Mouse (Mus musculus) right cerebral cortex, postnatal 25 days (tissue): ENCODE measurements around the gene Chsy1.
A peak's percentile ranks its signal among the peaks of the same experiment; 100 is the strongest.

Source experiments
- DNase-seq: peaks from one replicate; pipeline ENCODE4 v3.0.0; 2022

Gene Chsy1

DNA sequence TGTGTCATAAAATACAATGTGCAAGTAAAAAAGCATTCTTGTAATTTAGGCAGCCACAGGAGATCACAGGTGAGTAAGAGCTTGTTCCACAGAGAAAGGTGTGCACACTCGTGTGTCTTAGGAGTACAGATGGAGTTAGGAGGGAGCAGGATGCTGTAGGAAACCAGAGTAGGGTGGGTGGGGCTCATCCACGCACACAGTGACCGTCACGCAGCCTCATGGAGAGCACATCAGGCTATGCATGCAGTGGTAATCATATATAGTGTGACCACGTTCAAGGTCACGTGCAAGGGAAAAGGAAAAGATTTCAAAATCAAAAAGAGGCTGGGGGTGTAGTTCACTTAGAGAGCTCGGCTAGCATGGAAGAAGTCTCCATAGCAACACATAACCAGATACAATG lies 33.2 kb downstream of the Chsy1 start:
- no peak for DNase-seq

DNA sequence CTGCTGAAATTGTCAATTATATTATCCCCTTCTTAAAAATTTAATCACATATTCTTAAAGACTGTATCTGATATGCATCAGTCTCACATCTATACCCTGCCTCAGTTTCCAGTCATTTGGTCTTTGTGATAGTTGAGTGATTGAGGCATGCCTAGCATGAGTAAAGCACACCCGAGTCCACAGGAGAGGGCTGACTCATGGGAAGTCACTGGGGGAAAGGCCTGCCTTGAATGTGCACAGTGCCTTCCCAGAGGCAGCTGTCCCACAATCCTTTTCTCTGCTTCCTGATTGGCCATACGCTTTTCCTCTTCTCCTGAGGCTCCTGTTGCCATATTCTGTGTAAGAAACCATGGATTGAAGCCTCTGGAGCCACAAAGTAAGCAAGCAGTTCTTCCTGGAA lies 35.2 kb downstream of the Chsy1 start:
- no peak for DNase-seq

DNA sequence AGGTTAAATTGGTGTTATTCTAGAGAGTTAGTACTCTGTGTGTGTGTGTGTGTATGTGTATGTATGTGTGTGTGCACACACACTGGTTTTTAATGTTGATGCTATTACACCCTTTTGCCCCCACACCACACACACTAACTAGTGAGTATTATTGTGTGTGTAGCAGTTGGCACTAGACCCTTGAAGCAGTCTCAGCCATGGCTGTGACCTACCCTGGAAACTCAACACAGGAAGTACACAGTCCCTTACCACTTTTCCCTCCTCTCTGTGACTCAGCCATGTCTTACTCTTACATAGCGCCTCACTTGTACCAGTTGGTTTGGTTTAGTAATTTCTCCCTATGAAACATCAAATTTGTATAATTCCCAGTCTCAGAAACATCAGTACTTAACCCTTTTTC lies 37.8 kb downstream of the Chsy1 start:
- no peak for DNase-seq

- DNase-seq = no peak
These were observed 38.5 kb downstream of the Chsy1 start for GRCm38 (mm10) chr7:66147816-66148215.

DNA sequence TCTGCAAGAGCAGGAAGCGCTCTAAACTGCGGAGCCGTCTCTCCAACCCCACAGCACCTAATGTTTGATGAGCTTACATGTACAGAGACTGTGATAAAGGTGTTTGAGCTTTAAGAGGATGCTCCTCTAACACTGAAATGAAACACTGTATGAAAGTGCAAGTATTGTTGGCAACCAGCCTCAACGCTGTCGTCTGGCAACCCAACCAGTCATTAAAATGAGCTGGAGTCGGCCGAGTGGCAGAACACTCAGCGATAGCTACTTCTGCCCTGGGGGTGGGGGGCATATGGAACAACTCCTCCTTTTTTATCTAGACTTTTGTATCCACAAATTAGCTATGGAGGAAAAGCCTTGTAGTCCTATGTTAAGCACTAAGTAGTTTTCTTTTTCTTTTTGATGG lies 40.2 kb downstream of the Chsy1 start:
- no peak for DNase-seq

DNA sequence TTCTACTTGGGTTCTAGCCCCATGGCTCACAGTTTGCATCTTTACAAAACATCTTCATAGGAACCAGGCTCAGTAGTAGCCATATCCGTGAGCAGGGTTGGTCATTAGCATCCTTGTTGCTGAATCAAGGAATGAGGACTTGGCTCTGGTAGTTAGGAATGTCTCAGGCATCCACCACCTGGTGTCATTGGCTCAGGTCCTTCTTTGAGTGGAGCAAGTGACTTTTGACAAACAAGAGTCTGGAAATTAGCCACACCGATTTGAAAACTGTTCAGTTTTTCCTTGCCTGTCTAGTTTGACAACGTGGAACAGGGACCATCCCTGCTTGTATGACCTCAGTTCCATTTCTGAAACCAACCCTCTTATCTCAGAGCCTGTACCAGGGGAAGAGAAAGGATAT lies 41.1 kb downstream of the Chsy1 start:
- DNase-seq = no peak

DNA sequence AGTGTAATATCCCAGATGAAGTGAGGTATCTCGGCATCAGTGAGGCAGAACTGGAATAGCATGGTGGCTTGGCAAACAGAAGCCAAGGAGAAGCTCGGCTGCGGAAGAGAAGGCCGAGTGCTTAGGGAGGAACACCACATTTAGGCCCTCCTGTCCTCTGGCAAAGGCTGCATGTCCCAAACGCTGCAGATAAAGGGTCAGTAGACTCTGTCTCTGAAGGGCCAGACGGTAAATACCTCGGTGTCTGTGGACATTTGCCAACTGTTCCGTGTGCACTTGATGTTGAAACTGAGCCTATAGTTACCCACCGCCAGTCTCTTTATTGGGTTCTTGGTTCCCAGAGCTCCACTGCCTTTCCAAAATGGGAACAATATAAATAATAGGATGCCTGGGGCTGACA lies 48.1 kb downstream of the Chsy1 start:
- no peak for DNase-seq

DNA sequence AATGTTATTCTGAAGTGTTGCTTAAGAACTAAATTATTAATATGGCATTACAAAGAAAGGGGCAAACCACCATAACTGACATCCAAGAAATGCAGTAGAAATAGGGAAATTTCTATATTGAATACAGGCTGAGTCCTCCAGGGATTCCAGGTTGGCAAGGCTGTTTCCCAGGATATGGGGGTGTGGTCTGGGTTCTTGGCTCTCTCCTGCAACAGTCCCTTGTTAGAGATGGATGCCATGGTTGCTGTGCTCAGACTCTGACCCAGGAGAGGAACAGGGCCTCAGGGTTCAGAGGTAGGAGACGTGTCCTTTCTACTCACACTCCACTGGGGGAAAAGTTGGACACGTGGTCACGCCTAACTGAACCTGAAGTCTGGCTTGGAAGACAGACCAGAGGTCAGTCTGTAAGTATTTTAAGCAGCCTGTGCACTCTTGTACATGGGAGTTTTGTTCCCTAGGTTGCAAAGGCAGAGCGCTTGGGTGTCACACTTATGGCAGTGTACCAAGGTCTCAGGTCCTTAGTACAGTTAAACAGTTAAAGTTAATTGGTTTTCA lies 48.6 kb downstream of the Chsy1 start:
- DNase-seq = no peak

DNA sequence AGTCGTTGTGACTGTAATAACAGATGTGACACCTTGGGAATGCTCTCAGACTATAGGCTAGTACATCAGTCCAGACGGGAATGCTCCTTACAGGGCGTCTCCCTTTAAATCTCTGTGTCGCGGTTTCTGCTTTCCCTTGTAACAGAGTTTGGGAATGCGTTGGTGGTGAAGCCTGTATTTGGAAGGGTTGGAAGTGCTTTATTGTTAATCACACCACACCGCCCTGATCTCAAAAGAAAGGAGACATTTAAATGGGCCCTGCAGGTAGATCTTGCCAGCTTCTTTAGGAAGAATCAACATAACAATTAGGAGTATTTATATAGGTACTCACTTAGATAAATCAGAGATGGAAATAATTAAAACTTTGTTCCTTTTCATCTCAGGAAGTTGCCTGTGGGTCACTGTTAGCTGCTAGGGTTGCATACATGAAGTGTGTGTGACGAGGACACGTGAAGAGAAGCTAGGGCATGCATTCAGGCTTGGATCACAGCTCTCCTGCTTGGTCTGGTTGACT lies 49.4 kb downstream of the Chsy1 start:
- no peak for DNase-seq

DNA sequence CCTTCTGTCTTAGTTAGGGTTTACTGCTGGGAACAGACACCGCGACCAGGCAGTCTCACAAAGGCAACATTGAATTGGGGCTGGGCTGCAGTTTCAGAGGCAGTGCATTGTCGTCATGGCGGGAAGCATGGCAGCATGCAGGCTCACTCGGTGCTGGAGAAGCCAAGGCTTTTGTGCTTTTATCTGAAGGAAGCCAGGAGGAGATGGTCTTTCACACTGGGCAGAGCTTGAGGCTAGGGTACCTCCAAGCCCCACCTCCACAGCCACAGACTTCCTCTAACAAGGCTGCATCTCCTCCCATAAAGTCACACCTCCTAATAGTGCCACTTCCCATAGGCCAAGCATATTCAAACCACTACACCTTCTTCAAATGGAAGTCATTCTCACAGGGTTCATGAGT lies 50.6 kb downstream of the Chsy1 start:
- no peak for DNase-seq

DNA sequence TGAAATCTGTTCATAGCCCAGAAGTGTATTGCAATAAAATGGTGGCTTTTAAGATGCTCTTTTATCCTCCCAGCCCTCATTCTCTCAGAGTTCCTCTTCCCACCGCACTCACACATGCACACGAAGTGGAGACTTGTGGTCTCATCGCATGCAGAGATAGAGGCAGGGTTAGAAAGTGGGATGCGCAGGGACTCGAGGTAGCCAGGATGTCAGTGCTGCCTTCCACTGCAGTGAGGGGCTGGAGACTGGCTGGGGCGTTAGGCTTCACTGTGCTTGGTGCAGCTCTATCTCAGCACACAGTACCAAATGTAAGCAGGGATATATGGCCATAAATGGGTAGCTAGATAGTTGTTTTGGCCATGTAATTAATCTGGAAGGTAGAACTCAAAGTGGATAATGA lies 52.5 kb downstream of the Chsy1 start:
- DNase-seq = no peak

DNA sequence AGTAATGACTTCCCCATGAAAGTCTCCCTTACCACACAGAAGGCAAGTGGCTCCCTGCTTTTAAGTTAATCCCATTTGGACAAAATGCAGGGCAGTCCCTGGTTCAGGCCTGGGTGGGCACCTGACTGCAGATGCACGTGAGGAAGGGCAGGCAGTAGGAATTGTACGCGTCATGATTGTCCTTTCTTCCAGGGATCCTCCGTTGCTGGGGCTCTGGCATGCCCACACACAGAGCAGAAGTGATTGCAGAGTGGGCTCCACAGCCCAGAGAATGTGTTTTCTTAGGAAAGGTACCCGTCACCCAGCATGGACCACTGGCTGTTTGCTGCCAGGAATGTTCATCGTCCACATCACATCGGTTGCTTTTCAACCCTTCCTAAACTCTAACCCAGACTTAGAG lies 53.2 kb downstream of the Chsy1 start:
- no peak for DNase-seq

DNA sequence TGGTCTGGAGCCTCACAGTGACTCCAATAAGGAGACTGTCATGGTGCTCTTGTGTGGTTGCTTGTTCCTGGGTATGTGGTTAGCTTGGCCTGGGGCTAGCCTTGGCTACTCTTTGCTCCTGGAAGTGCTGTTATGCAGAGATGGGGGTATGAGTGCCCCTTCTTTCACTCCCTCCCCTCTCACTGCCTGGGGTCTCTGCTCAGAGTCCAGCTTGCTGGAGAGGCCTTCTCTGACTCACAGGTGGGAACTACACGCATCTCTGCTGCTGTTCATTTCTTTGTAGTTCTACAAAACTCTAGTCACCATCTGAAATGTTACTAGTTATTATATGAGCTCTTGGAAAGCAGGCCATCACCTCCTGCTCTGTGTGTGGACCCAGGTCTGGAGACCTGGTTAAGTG lies 53.7 kb downstream of the Chsy1 start:
- no peak for DNase-seq

GRCm38 (mm10) chr7:66164427-66165031 lies 55.2 kb downstream of the Chsy1 start:
- DNase-seq = no peak

GRCm38 (mm10) chr7:66165036-66165798 lies 55.9 kb downstream of the Chsy1 start:
- DNase-seq = no peak

GRCm38 (mm10) chr7:66168877-66169276 lies 59.6 kb downstream of the Chsy1 start:
- DNase-seq = no peak

GRCm38 (mm10) chr7:66169476-66169875 lies 60.2 kb downstream of the Chsy1 start:
- no peak for DNase-seq

DNA sequence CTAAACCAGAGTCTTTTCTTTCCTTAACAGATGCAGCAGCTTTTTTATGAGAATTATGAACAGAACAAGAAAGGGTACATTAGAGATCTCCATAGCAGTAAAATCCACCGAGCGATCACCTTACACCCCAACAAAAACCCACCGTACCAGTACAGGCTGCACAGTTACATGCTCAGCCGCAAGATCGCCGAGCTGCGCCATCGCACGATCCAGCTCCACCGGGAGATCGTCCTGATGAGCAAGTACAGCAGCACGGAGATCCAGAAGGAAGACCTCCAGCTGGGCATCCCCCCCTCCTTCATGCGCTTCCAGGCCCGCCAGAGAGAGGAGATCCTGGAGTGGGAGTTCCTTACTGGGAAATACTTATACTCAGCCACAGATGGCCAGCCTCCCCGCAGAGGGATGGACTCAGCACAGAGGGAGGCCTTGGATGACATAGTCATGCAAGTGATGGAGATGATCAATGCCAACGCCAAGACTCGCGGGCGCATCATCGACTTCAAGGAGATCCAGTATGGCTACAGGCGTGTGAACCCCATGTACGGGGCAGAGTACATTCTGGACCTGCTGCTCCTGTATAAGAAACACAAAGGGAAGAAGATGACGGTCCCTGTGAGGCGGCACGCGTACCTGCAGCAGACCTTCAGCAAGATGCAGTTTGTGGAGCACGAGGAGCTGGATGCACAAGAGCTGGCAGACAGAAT lies 61.6 kb downstream of the Chsy1 start:
- DNase-seq = no peak

- DNase-seq = no peak
These were observed 66.4 kb downstream of the Chsy1 start for GRCm38 (mm10) chr7:66175738-66176137.

- no peak for DNase-seq
These were observed 66.9 kb downstream of the Chsy1 start for GRCm38 (mm10) chr7:66176256-66176655.

- no peak for DNase-seq
These were observed 67.6 kb downstream of the Chsy1 start for GRCm38 (mm10) chr7:66176929-66177328.

GRCm38 (mm10) chr7:66178101-66178500 lies 68.8 kb downstream of the Chsy1 start:
- no peak for DNase-seq

- peak; percentile 26 for DNase-seq
These were observed 69.8 kb downstream of the Chsy1 start for GRCm38 (mm10) chr7:66179120-66179581.

DNA sequence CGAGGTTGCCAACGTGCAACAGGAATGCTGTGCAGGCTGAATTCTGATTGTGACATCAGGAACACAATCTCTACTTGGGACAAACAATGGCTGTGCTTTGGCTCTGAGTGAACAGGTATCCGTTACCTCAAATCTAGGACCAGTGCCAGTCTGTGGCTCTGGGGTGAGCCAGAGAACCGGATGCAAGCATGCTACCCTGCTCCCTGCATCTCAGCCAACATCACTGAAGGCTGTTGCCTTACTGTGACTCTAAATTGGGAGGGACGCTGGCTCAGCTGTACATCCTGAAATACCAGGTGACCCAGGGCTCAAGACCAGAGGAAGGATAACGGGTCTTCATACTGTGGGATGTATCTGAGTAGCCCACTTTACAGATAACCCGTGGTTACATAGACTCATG lies 70.4 kb downstream of the Chsy1 start:
- no peak for DNase-seq
